Mouse (Mus musculus): ENCODE data around the gene Gm10282. TPM values are rescaled to one million over a fixed set of nuclear protein-coding genes. Genes with fewer than 3 reads are reported as not detected.
A peak's percentile ranks its signal among the peaks of the same experiment; 100 is the strongest.

The Gm10282 gene
- total RNA-seq, 2 experiments from 2014 or later = 29.3 to 31.8 TPM

GRCm38 (mm10) chr8:72300654-72301400, 4.2 kb downstream of the Gm10282 start:
- no peak for DNase-seq (ENCODE audit: low spot score in 2 of 2)

GRCm38 (mm10) chr8:72298928-72299327, 6.1 kb downstream of the Gm10282 start:
- DNase-seq (ENCODE audit: low spot score in 2 of 2) = no peak

- no peak for DNase-seq (ENCODE audit: low spot score in 2 of 2)
Observed at GRCm38 (mm10) chr8:72296561-72296960, 8.5 kb downstream of the Gm10282 start.

GRCm38 (mm10) chr8:72295679-72296078, 9.4 kb downstream of the Gm10282 start:
- peak; percentile 84 to 92 for DNase-seq (ENCODE audit: low spot score in 2 of 2)

- no peak for DNase-seq (ENCODE audit: low spot score in 2 of 2)
Observed at GRCm38 (mm10) chr8:72295125-72295524, 9.9 kb downstream of the Gm10282 start.

GRCm38 (mm10) chr8:72293309-72293708, 11.8 kb downstream of the Gm10282 start:
- no peak for DNase-seq (ENCODE audit: low spot score in 2 of 2)

- no peak for DNase-seq (ENCODE audit: low spot score in 2 of 2)
Observed at GRCm38 (mm10) chr8:72291104-72291503, 14.0 kb downstream of the Gm10282 start.

GRCm38 (mm10) chr8:72289051-72289450, 16.0 kb downstream of the Gm10282 start:
- DNase-seq (ENCODE audit: low spot score in 2 of 2) = no peak

GRCm38 (mm10) chr8:72285285-72285684, 19.8 kb downstream of the Gm10282 start:
- no peak for DNase-seq (ENCODE audit: low spot score in 2 of 2)

GRCm38 (mm10) chr8:72281634-72282033, 23.4 kb downstream of the Gm10282 start:
- no peak for DNase-seq (ENCODE audit: low spot score in 2 of 2)

- DNase-seq (ENCODE audit: low spot score in 2 of 2) = no peak
Observed at GRCm38 (mm10) chr8:72279151-72279550, 25.9 kb downstream of the Gm10282 start.

GRCm38 (mm10) chr8:72277244-72277643, 27.8 kb downstream of the Gm10282 start:
- no peak for DNase-seq (ENCODE audit: low spot score in 2 of 2)

GRCm38 (mm10) chr8:72273807-72274206, 31.3 kb downstream of the Gm10282 start:
- no peak for DNase-seq (ENCODE audit: low spot score in 2 of 2)

GRCm38 (mm10) chr8:72273111-72273770, 31.8 kb downstream of the Gm10282 start:
- DNase-seq (ENCODE audit: low spot score in 2 of 2) = no peak

- DNase-seq (ENCODE audit: low spot score in 2 of 2) = peak in 1 of 2 experiments; percentile 64
Observed at GRCm38 (mm10) chr8:72272361-72272760, 32.7 kb downstream of the Gm10282 start.

GRCm38 (mm10) chr8:72271691-72272090, 33.4 kb downstream of the Gm10282 start:
- DNase-seq (ENCODE audit: low spot score in 2 of 2) = no peak

GRCm38 (mm10) chr8:72271051-72271660, 33.9 kb downstream of the Gm10282 start:
- DNase-seq (ENCODE audit: low spot score in 2 of 2) = no peak

GRCm38 (mm10) chr8:72270606-72271005, 34.5 kb downstream of the Gm10282 start:
- no peak for DNase-seq (ENCODE audit: low spot score in 2 of 2)

- peak in 1 of 2 experiments; percentile 54 for DNase-seq (ENCODE audit: low spot score in 2 of 2)
Observed at GRCm38 (mm10) chr8:72268356-72268755, 36.7 kb downstream of the Gm10282 start.

- no peak for DNase-seq (ENCODE audit: low spot score in 2 of 2)
Observed at GRCm38 (mm10) chr8:72267106-72267505, 38.0 kb downstream of the Gm10282 start.

- no peak for DNase-seq (ENCODE audit: low spot score in 2 of 2)
Observed at GRCm38 (mm10) chr8:72266671-72267070, 38.4 kb downstream of the Gm10282 start.

- no peak for DNase-seq (ENCODE audit: low spot score in 2 of 2)
Observed at GRCm38 (mm10) chr8:72265342-72265741, 39.7 kb downstream of the Gm10282 start.

Data from gastrocnemius, postnatal 4 days (tissue).